Mouse (Mus musculus) ES-E14 (cell line): ENCODE measurements at regions not wholly inside any gene's neighbourhood (a gene's known extent, or its start where the extent isn't known, plus 50 kb on each side); places are given as distances from the start of the nearest gene placed in this dataset.

Experiments used
- DNase-seq: peaks from one replicate; pipeline ENCODE4 v3.0.0-alpha.2; 2013; ENCODE audit warnings: low read depth, low spot score
- H3K27ac ChIP-seq: 2 replicates; pipeline ENCODE4 v1.5.1; 2012; ENCODE audit warnings: low read depth, mild to moderate bottlenecking, low read length, moderate library complexity, mixed read lengths; ENCODE audit not compliant: poor library complexity, insufficient read depth, severe bottlenecking
- H3K36me3 ChIP-seq: 2 replicates; pipeline ENCODE4 v1.6.1; 2012; ENCODE audit warnings: mild to moderate bottlenecking, low read length, moderate library complexity, mixed read lengths; ENCODE audit not compliant: control insufficient read depth, poor library complexity, insufficient read depth, severe bottlenecking
- H3K4me1 ChIP-seq, 2 experiments: fragments of 150-350 bp in 1 of 2; sonication (generic) in 1 of 2; 2 replicates each; pipeline ENCODE4 v1.6.1; 2012; ENCODE audit warnings: low read length in 2 of 2, mild to moderate bottlenecking in 1 of 2, mixed read lengths in 1 of 2; ENCODE audit not compliant: control insufficient read depth in 2 of 2, insufficient read depth in 2 of 2, poor library complexity in 1 of 2
- H3K4me3 ChIP-seq, 2 experiments: fragments of 150-350 bp in 1 of 2; sonication (generic) in 1 of 2; 2 replicates each; pipeline ENCODE4 v1.5.1; 2012; ENCODE audit warnings: low read length in 2 of 2, low read depth in 1 of 2, mild to moderate bottlenecking in 1 of 2, mixed read lengths in 1 of 2; ENCODE audit not compliant: insufficient read depth in 1 of 2, poor library complexity in 1 of 2, severe bottlenecking in 1 of 2
- H3K9ac ChIP-seq: 2 replicates; pipeline ENCODE4 v1.6.1; 2012; ENCODE audit warnings: low read depth, mild to moderate bottlenecking, low read length, mixed read lengths; ENCODE audit not compliant: poor library complexity, insufficient read depth, severe bottlenecking
- H3K9me3 ChIP-seq: fragments of 150-350 bp; sonication (generic); 2 replicates; pipeline ENCODE4 v1.6.1; 2012; ENCODE audit warnings: low read depth, mild to moderate bottlenecking, low read length; ENCODE audit not compliant: control insufficient read depth, insufficient read depth
- CHD2 ChIP-seq: IDR thresholded peaks from 2 replicates; pipeline ENCODE4 v1.6.1; 2014; ENCODE audit warnings: mild to moderate bottlenecking, low read depth, low read length, inconsistent platforms
- HCFC1 ChIP-seq: IDR thresholded peaks from 2 replicates; pipeline ENCODE4 v1.6.1; 2012; ENCODE audit warnings: low read length, inconsistent platforms, borderline replicate concordance; ENCODE audit not compliant: insufficient read depth
- MAFK ChIP-seq: IDR thresholded peaks from 2 replicates; pipeline ENCODE4 v1.6.1; 2014; ENCODE audit warnings: mild to moderate bottlenecking, low read depth, low read length, inconsistent platforms; ENCODE audit not compliant: insufficient read depth
- ZC3H11A ChIP-seq: IDR thresholded peaks from 2 replicates; pipeline ENCODE4 v1.6.1; 2012; ENCODE audit warnings: low read depth, mild to moderate bottlenecking, inconsistent platforms, low read length, borderline replicate concordance
- ZNF384 ChIP-seq: IDR thresholded peaks from 2 replicates; pipeline ENCODE4 v1.6.1; 2012; ENCODE audit warnings: low read depth, low read length, inconsistent platforms
- in situ Hi-C, 2 experiments: fragments of 600-800 bp; cut with MboI; formaldehyde crosslinking; loops; one replicate each; pipeline ENCODE4 v1.15.1; 2025; ENCODE audit warnings: low sequenced_read_pairs in 2 of 2, inconsistent platforms in 1 of 2; ENCODE audit not compliant: unreplicated experiment in 2 of 2

DNA sequence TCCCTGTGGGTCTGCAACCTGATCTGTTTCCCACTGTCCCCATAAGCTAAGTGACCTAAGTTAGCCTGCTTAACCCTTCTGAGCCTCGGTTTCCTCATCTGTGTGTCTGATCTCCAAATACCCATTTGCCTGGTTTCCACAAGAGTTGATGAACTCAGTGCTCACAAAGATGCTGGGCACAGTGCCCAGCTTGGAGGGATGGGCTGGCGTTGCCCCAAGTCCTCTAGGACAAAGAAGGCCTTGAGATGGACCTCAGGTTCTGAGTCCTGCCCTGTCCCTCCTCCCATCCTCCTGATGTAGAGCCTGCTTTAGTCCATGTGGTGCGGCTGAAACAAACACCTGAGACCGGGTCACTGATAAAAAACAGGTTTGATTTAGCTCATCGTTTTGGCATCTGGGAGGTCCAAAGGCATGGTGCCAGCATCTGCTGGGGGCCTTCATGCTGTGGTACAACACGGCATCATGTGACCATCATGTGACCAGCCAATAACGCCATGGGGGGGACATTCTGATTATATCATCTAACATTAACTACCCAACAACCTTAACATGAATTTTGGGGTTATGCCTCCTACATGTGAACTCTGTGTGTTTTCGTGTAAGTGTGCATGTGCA lies 441.8 kb downstream of the Ptpru start:
- no peaks in the 10 kb centered on the region for H3K36me3 ChIP-seq
- TF ChIP-seq ZNF384 (no peak), HCFC1 (no peak), ZC3H11A (no peak), CHD2 (no peak), MAFK (no peak)
- in situ Hi-C loops: no loop called here

GRCm38 (mm10) chr4:131397161-131397560 lies 440.9 kb downstream of the Ptpru start:
- Histone ChIP-seq H3K27ac (no peak overlapping the region), H3K36me3 (no peaks in the 10 kb centered on the region), H3K9ac (no peak overlapping the region), H3K9me3 (no peaks in the 10 kb centered on the region), H3K4me3 (no peak overlapping the region), H3K4me1 (no peaks in the 10 kb centered on the region)
- in situ Hi-C loops: no loop called here
- no peak for DNase-seq
- TF ChIP-seq CHD2: no peak
- TF ChIP-seq MAFK: no peak
- no peak for TF ChIP-seq ZNF384

More for the DNA sequence above, 441.8 kb downstream of the Ptpru start:
- H3K27ac ChIP-seq: no peak overlapping the region
- DNase-seq: no peak
- H3K4me3 ChIP-seq: no peak overlapping the region
- H3K4me1 ChIP-seq: no peaks in the 10 kb centered on the region
- H3K9me3 ChIP-seq: no peaks in the 10 kb centered on the region
- H3K9ac ChIP-seq: no peak overlapping the region

DNA sequence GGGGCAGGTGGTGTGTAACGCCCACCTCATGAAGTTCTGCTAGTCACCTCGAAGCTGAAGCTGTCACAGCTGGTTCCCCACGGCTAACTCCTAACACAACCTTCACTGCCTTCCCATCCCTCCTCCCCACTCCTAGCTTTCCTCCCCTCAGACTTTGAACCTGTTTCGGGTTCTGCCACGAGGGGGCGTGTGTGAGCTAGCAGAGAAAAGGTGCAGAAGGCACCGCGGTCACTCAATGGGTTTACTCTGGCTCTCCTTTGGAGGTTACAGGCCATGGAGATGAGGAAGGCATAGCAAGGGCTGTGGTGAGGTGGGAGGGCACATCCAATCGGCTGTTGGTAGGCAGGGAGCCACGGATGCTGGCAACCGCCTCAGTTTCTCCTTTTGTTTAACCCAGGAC lies 437.3 kb downstream of the Ptpru start:
- DNase-seq: peak; percentile 56
- in situ Hi-C loops: no loop called here
- Histone ChIP-seq H3K4me1 (no peaks in the 10 kb centered on the region), H3K27ac (no peak overlapping the region), H3K36me3 (no peaks in the 10 kb centered on the region), H3K9ac (no peak overlapping the region), H3K4me3 (no peak overlapping the region), H3K9me3 (no peaks in the 10 kb centered on the region)
- TF ChIP-seq HCFC1 (no peak), ZC3H11A (peak; percentile 47; the same call in 1 of the 2 replicates)

GRCm38 (mm10) chr4:131401255-131401654 lies 436.8 kb downstream of the Ptpru start:
- TF ChIP-seq ZNF384: no peak
- TF ChIP-seq MAFK: no peak
- no peak for TF ChIP-seq HCFC1
- no peak for TF ChIP-seq CHD2
- no peak for TF ChIP-seq ZC3H11A
- DNase-seq: no peak
- in situ Hi-C loops: no loop called here
- no peak overlapping the region for H3K9ac ChIP-seq
- no peaks in the 10 kb centered on the region for H3K9me3 ChIP-seq
- no peaks in the 10 kb centered on the region for H3K4me1 ChIP-seq
- no peak overlapping the region for H3K4me3 ChIP-seq
- H3K36me3 ChIP-seq: no peaks in the 10 kb centered on the region
- H3K27ac ChIP-seq: no peak overlapping the region

DNA sequence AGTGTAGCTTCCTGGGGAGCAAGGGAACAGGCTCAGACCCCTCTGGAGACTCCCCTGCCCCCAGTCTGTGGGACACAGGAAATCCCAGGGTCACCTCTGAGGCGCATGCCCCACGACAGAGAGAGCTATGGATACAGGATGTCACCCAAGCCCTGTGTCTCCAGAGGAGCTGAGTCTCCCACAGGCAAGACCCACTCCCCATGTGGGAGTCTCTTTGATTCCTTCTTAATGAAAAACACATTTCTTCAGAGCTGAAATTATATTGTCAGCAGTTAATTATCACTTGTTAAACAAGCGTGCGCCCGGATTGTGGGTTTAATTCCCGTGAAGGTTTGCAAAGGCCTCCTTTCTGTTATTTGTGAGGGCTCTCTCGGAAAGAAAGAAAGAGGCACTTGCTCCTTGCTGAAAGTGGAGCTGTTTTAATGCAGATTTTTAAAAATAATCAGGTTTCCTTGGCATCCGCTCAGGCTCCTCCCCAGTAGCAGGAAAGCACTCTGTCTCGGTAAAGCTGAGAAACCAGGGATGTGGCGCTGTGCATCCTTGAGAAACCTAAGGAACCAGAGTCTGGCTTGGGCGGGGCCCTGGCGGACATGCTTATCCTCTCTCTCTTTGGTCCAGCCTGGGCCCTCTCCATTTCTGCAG lies 432.6 kb downstream of the Ptpru start:
- in situ Hi-C loops: no loop called here
- no peak overlapping the region for H3K4me3 ChIP-seq
- no peak overlapping the region for H3K27ac ChIP-seq
- no peaks in the 10 kb centered on the region for H3K4me1 ChIP-seq
- H3K9me3 ChIP-seq: no peaks in the 10 kb centered on the region
- H3K9ac ChIP-seq: no peak overlapping the region
- no peak for DNase-seq
- no peaks in the 10 kb centered on the region for H3K36me3 ChIP-seq
- no peak for TF ChIP-seq ZNF384
- no peak for TF ChIP-seq MAFK
- TF ChIP-seq CHD2: no peak
- no peak for TF ChIP-seq ZC3H11A
- TF ChIP-seq HCFC1: no peak
